Mouse (Mus musculus) limb, embryonic 12.5 days (tissue): ENCODE results near the gene Stambpl1. TPM values are rescaled to one million over a fixed set of nuclear protein-coding genes. Genes with fewer than 3 reads are reported as not detected.
A peak's percentile ranks its signal among the peaks of the same experiment; 100 is the strongest.

ENCODE experiments used
- ATAC-seq: fragments of 200-750 bp; cut with Nextera tagmentation; 2 replicates; pipeline ENCODE4 v1.8.0; 2017; ENCODE audit warnings: low read depth, moderate TSS enrichment; ENCODE audit not compliant: insufficient number of reproducible peaks, insufficient read depth, low FRiP score, low TSS enrichment
- H3K27ac ChIP-seq: fragments of 300-500 bp; sonication (generic); 2 replicates; pipeline ENCODE4 v1.5.1; 2016; ENCODE audit warnings: mild to moderate bottlenecking, moderate library complexity
- H3K27me3 ChIP-seq: fragments of 300-500 bp; sonication (generic); 2 replicates; pipeline ENCODE4 v1.6.1; 2016; ENCODE audit warnings: mild to moderate bottlenecking, moderate library complexity
- H3K36me3 ChIP-seq: fragments of 300-500 bp; sonication (generic); 2 replicates; pipeline ENCODE4 v1.6.1; 2016; ENCODE audit warnings: mild to moderate bottlenecking, moderate library complexity
- H3K4me1 ChIP-seq: fragments of 300-500 bp; sonication (generic); replicated peaks from 2 replicates; pipeline ENCODE4 v1.6.1; 2016
- H3K4me2 ChIP-seq: fragments of 300-500 bp; sonication (generic); 2 replicates; pipeline ENCODE4 v1.6.1; 2016; ENCODE audit warnings: mild to moderate bottlenecking, moderate library complexity
- H3K4me3 ChIP-seq: fragments of 300-500 bp; sonication (generic); replicated peaks from 2 replicates; pipeline ENCODE4 v1.5.1; 2016; ENCODE audit warnings: mild to moderate bottlenecking
- H3K9ac ChIP-seq: fragments of 300-500 bp; sonication (generic); replicated peaks from 2 replicates; pipeline ENCODE4 v1.6.1; 2016; ENCODE audit warnings: mild to moderate bottlenecking, moderate library complexity
- H3K9me3 ChIP-seq: fragments of 300-500 bp; sonication (generic); 2 replicates; pipeline ENCODE4 v1.6.1; 2016; ENCODE audit warnings: mild to moderate bottlenecking, moderate library complexity
- WGBS: fragments of 180-500 bp; shearing (Covaris S2); methylation state at CpG from one replicate; pipeline ENCODE4 v1.1.7; 2016; 5-methylcytosine and 5-hydroxymethylcytosine counted together
- polyA plus RNA-seq: library from polyadenylated mRNA; unstranded; fragments of >200 nt; fragmentation: Nextera tagmentation; extraction: Ambion mirVana; gene quantifications from 2 replicates; pipeline ENCODE4 v1.2.1, GENCODE M21; 2016

The Stambpl1 gene
- polyA plus RNA-seq, 1 experiment from 2014 or later: 10.8 TPM

GRCm38 (mm10) chr19:34174004-34174403, 18.0 kb upstream of the Stambpl1 start:
- Histone ChIP-seq H3K9ac (no peak overlapping the region), H3K36me3 (no peaks in the 10 kb centered on the region), H3K4me1 (peaks cover 9% of the 10 kb centered on the region), H3K4me2 (no peak overlapping the region), H3K27ac (no peak overlapping the region), H3K4me3 (no peak overlapping the region), H3K9me3 (no peaks in the 10 kb centered on the region), H3K27me3 (no peaks in the 10 kb centered on the region)
- 31% methylated on average over 3 of the region's 3 CpGs for WGBS
- ATAC-seq: no peak

GRCm38 (mm10) chr19:34179136-34179535, 12.9 kb upstream of the Stambpl1 start:
- WGBS: 88% methylated on average over 4 of the region's 4 CpGs
- no peak overlapping the region for H3K27ac ChIP-seq
- no peak overlapping the region for H3K4me2 ChIP-seq
- no peak overlapping the region for H3K4me3 ChIP-seq
- no peaks in the 10 kb centered on the region for H3K9me3 ChIP-seq
- H3K9ac ChIP-seq: no peak overlapping the region
- H3K4me1 ChIP-seq: peaks cover 2% of the 10 kb centered on the region
- H3K36me3 ChIP-seq: no peaks in the 10 kb centered on the region
- no peaks in the 10 kb centered on the region for H3K27me3 ChIP-seq
- ATAC-seq: no peak

- Histone ChIP-seq H3K27ac (no peak overlapping the region), H3K36me3 (no peaks in the 10 kb centered on the region), H3K9ac (no peak overlapping the region), H3K4me3 (no peak overlapping the region), H3K4me1 (no peaks in the 10 kb centered on the region; the same call in 1 of the 2 replicates), H3K9me3 (no peaks in the 10 kb centered on the region), H3K27me3 (no peaks in the 10 kb centered on the region), H3K4me2 (no peak overlapping the region)
- 83% methylated on average over 2 of the region's 2 CpGs for WGBS
- no peak for ATAC-seq
These were observed 11.7 kb upstream of the Stambpl1 start for GRCm38 (mm10) chr19:34180316-34180715.

GRCm38 (mm10) chr19:34181234-34181633, 10.8 kb upstream of the Stambpl1 start:
- Histone ChIP-seq H3K4me2 (no peak overlapping the region), H3K4me1 (no peaks in the 10 kb centered on the region; the same call in 1 of the 2 replicates), H3K4me3 (no peak overlapping the region), H3K36me3 (no peaks in the 10 kb centered on the region), H3K9ac (no peak overlapping the region), H3K27me3 (no peaks in the 10 kb centered on the region), H3K27ac (no peak overlapping the region), H3K9me3 (no peaks in the 10 kb centered on the region)
- 72% methylated on average over 3 of the region's 3 CpGs for WGBS
- no peak for ATAC-seq

- 67% methylated on average over 5 of the region's 5 CpGs for WGBS
- Histone ChIP-seq H3K4me3 (no peak overlapping the region), H3K27me3 (no peaks in the 10 kb centered on the region), H3K36me3 (no peaks in the 10 kb centered on the region), H3K4me2 (no peak overlapping the region), H3K27ac (no peak overlapping the region), H3K4me1 (no peaks in the 10 kb centered on the region), H3K9me3 (no peaks in the 10 kb centered on the region), H3K9ac (no peak overlapping the region)
- ATAC-seq: no peak
These were observed 9.5 kb upstream of the Stambpl1 start for GRCm38 (mm10) chr19:34182490-34182889.

- WGBS: 90% methylated on average over 4 of the region's 4 CpGs
- Histone ChIP-seq H3K4me1 (0 out of 2 replicates have a peak, but pooled peaks cover 4% of the 10 kb centered on the region), H3K36me3 (no peaks in the 10 kb centered on the region), H3K4me2 (no peak overlapping the region), H3K27ac (no peak overlapping the region), H3K27me3 (peaks cover 10% of the 10 kb centered on the region; the same call in 1 of the 2 replicates), H3K4me3 (no peak overlapping the region), H3K9me3 (no peaks in the 10 kb centered on the region), H3K9ac (no peak overlapping the region)
- no peak for ATAC-seq
These were observed 5.2 kb upstream of the Stambpl1 start for GRCm38 (mm10) chr19:34186845-34187244.

- peaks cover 10% of the 10 kb centered on the region; the same call in 1 of the 2 replicates for H3K27me3 ChIP-seq
- H3K4me2 ChIP-seq: peak overlapping the region; percentile 93
- peak overlapping the region; percentile 69; the same call in 1 of the 2 replicates for H3K9ac ChIP-seq
- H3K9me3 ChIP-seq: no peaks in the 10 kb centered on the region
- no peak for ATAC-seq
- WGBS: 23% methylated on average over 10 of the region's 10 CpGs
- H3K4me3 ChIP-seq: peak overlapping the region; percentile 75
- H3K36me3 ChIP-seq: no peaks in the 10 kb centered on the region
- H3K4me1 ChIP-seq: peaks cover 24% of the 10 kb centered on the region
- no peak overlapping the region for H3K27ac ChIP-seq
These were observed 403 bp upstream of the Stambpl1 start for GRCm38 (mm10) chr19:34191645-34192007.

GRCm38 (mm10) chr19:34193149-34193548, 1.1 kb downstream of the Stambpl1 start:
- WGBS: 3% methylated on average over 9 of the region's 9 CpGs
- H3K4me3 ChIP-seq: peak overlapping the region; percentile 75
- peak overlapping the region; percentile 93 for H3K4me2 ChIP-seq
- no peaks in the 10 kb centered on the region for H3K9me3 ChIP-seq
- H3K4me1 ChIP-seq: peaks cover 27% of the 10 kb centered on the region
- no peaks in the 10 kb centered on the region for H3K36me3 ChIP-seq
- peaks cover 10% of the 10 kb centered on the region; the same call in 1 of the 2 replicates for H3K27me3 ChIP-seq
- H3K9ac ChIP-seq: no peak overlapping the region
- ATAC-seq: no peak
- H3K27ac ChIP-seq: no peak overlapping the region

- Histone ChIP-seq H3K4me1 (peaks cover 29% of the 10 kb centered on the region), H3K9me3 (no peaks in the 10 kb centered on the region), H3K27ac (no peak overlapping the region), H3K27me3 (peaks cover 10% of the 10 kb centered on the region; the same call in 1 of the 2 replicates), H3K4me2 (peak overlapping the region; percentile 93), H3K4me3 (peak overlapping the region; percentile 75), H3K9ac (no peak overlapping the region), H3K36me3 (no peaks in the 10 kb centered on the region)
- WGBS: 35% methylated on average over 9 of the region's 9 CpGs
- no peak for ATAC-seq
These were observed 1.7 kb downstream of the Stambpl1 start for GRCm38 (mm10) chr19:34193683-34194082.

GRCm38 (mm10) chr19:34194132-34194745, 2.2 kb downstream of the Stambpl1 start:
- Histone ChIP-seq H3K9me3 (no peaks in the 10 kb centered on the region), H3K4me3 (peak overlapping the region; percentile 75), H3K36me3 (no peaks in the 10 kb centered on the region), H3K27me3 (peaks cover 10% of the 10 kb centered on the region; the same call in 1 of the 2 replicates), H3K4me2 (peak overlapping the region; percentile 93), H3K9ac (no peak overlapping the region), H3K27ac (no peak overlapping the region), H3K4me1 (peaks cover 29% of the 10 kb centered on the region)
- no peak for ATAC-seq
- 72% methylated on average over 6 of the region's 6 CpGs for WGBS

GRCm38 (mm10) chr19:34195031-34195430, 3.0 kb downstream of the Stambpl1 start:
- no peaks in the 10 kb centered on the region for H3K9me3 ChIP-seq
- H3K4me3 ChIP-seq: no peak overlapping the region
- no peak overlapping the region for H3K9ac ChIP-seq
- H3K4me2 ChIP-seq: peak overlapping the region; percentile 93; the same call in 1 of the 2 replicates
- no peak; the same call in 1 of the 2 replicates for ATAC-seq
- peaks cover 10% of the 10 kb centered on the region; the same call in 1 of the 2 replicates for H3K27me3 ChIP-seq
- 5% methylated on average over 2 of the region's 2 CpGs for WGBS
- peaks cover 32% of the 10 kb centered on the region for H3K4me1 ChIP-seq
- H3K27ac ChIP-seq: 0 out of 2 replicates have a peak overlapping the region, but pooled peaks have one; percentile 4
- H3K36me3 ChIP-seq: no peaks in the 10 kb centered on the region

GRCm38 (mm10) chr19:34198066-34198465, 6.0 kb downstream of the Stambpl1 start:
- Histone ChIP-seq H3K27me3 (no peaks in the 10 kb centered on the region), H3K36me3 (no peaks in the 10 kb centered on the region), H3K4me3 (no peak overlapping the region), H3K9me3 (no peaks in the 10 kb centered on the region), H3K27ac (no peak overlapping the region), H3K4me1 (peaks cover 26% of the 10 kb centered on the region), H3K9ac (no peak overlapping the region), H3K4me2 (no peak overlapping the region)
- no peak for ATAC-seq
- WGBS: 93% methylated on average over 1 of the region's 1 CpGs
